ENCODE assay signal across 9 mouse cellular contexts in the genomic region with DNA sequence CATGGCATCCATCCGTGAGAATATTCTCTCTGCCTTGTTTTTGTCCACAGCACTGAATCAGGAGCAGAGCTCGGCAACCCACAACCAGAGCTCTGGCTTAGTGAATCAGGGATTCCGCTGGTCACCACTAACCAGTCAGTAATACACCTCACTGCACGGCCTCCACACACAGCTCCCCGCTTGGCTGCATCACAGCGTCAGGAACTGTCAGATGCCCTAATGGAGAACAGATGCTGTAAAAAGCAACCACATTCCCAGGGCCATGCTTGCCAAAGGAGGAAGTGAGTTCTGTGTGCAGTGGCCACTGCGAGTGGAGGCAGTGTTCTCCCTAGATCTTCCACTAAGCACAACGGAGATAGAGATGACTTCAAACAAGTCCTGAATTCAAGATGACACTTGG.
DNase-seq lines count a peak whose midpoint lies in the region; ATAC-seq lines count a peak whose summit lies in the region.
"Had no signal": no experiment of that assay in that cellular context is flagged by ENCODE, and none has a peak within 500 bp of the region (broad histone marks: within the 10 kb centered on the region; RNA-seq: fewer than 3 reads in every experiment).

No protein-coding gene starts in this region.

- intact Hi-C loops in left cerebral cortex, postnatal 36 days (cut with DNase I), result loop anchor here (5.0 kb wide), 2 partner anchors 58 to 157 kb away; no protein-coding TSS in a partner anchor

- 42% methylated on average over 8 of the region's 8 CpGs for WGBS in heart, embryonic 11.5 days (ENCODE audit: insufficient replicate concordance)
- 25% methylated on average over 8 of the region's 8 CpGs for WGBS in limb, embryonic 15.5 days
- 86% methylated on average over 8 of the region's 8 CpGs for WGBS in forebrain, embryonic 13.5 days

- no peaks in the 10 kb centered on the region for H3K27me3 ChIP-seq in heart, embryonic 11.5 days (ENCODE audit: control insufficient read depth, insufficient read depth, low read length)
- no peaks in the 10 kb centered on the region for H3K27me3 ChIP-seq in limb, embryonic 15.5 days
- no peaks in the 10 kb centered on the region for H3K27me3 ChIP-seq in forebrain, embryonic 13.5 days

- no peak overlapping the region for H3K4me2 ChIP-seq in heart, embryonic 11.5 days
- no peak overlapping the region for H3K4me2 ChIP-seq in limb, embryonic 15.5 days
- no peak overlapping the region for H3K4me2 ChIP-seq in forebrain, embryonic 13.5 days

- no peaks in the 10 kb centered on the region for H3K36me3 ChIP-seq in heart, embryonic 11.5 days (ENCODE audit: control insufficient read depth, insufficient read depth, low read length)
- no peaks in the 10 kb centered on the region for H3K36me3 ChIP-seq in limb, embryonic 15.5 days
- no peaks in the 10 kb centered on the region for H3K36me3 ChIP-seq in forebrain, embryonic 13.5 days (ENCODE audit: poor library complexity, severe bottlenecking)

- H3K9me3 ChIP-seq in heart, embryonic 11.5 days (replicated peaks; ENCODE audit: control insufficient read depth, low read length), result no peaks in the 10 kb centered on the region
- no peaks in the 10 kb centered on the region for H3K9me3 ChIP-seq in limb, embryonic 15.5 days
- no peaks in the 10 kb centered on the region for H3K9me3 ChIP-seq in forebrain, embryonic 13.5 days (replicated peaks)

- H3K4me1 ChIP-seq in heart, embryonic 11.5 days (ENCODE audit: control insufficient read depth, insufficient read depth, low read length), result peaks cover 21% of the 10 kb centered on the region
- H3K4me1 ChIP-seq in limb, embryonic 15.5 days, result peaks cover 40% of the 10 kb centered on the region
- peaks cover 5% of the 10 kb centered on the region; the same call in 1 of the 2 replicates for H3K4me1 ChIP-seq in forebrain, embryonic 13.5 days

- H3K27ac ChIP-seq in heart, embryonic 11.5 days (ENCODE audit: low read depth, low read length), result no peak overlapping the region
- peak overlapping the region; percentile 48 for H3K27ac ChIP-seq in limb, embryonic 15.5 days
- H3K27ac ChIP-seq in forebrain, embryonic 13.5 days, result no peak overlapping the region

- no peak overlapping the region for H3K9ac ChIP-seq in heart, embryonic 11.5 days (ENCODE audit: low read depth, low read length)
- no peak overlapping the region for H3K9ac ChIP-seq in limb, embryonic 15.5 days
- no peak overlapping the region for H3K9ac ChIP-seq in forebrain, embryonic 13.5 days

- no peak for ATAC-seq in heart, embryonic 11.5 days (replicated peaks; ENCODE audit: insufficient number of reproducible peaks, low FRiP score, low TSS enrichment)
- peak; percentile 66 for ATAC-seq in limb, embryonic 15.5 days (ENCODE audit: insufficient number of reproducible peaks, low FRiP score, low TSS enrichment, low read depth)
- no peak for ATAC-seq in granulocyte monocyte progenitor cell, adult 5-6 weeks (replicated peaks; ENCODE audit: poor library complexity, severe bottlenecking)
- no peak for ATAC-seq in forebrain, embryonic 13.5 days

- H3K4me3 ChIP-seq in heart, embryonic 11.5 days (ENCODE audit: low read depth, low read length), result no peak overlapping the region
- H3K4me3 ChIP-seq in limb, embryonic 15.5 days, result no peak overlapping the region
- no peak overlapping the region for H3K4me3 ChIP-seq in forebrain, embryonic 13.5 days
- H3K4me3 ChIP-seq: myocyte had no signal

- peak; percentile 97 for DNase-seq in heart, adult 11 months
- DNase-seq in brain, adult 2 months (ENCODE audit: low read depth, low spot score), result peak; percentile 27
- peak; percentile 44 for DNase-seq in heart, adult 8-10 months (ENCODE audit: low spot score)
- DNase-seq in left cerebral cortex, postnatal 36 days (ENCODE audit: low spot score in 2 of 2), result no peak

Comparison
In these comparisons a context has a peak if more than half of its experiments do, and no peak if none do; other contexts are left out.
1. DNase-seq: peak in heart, adult 11 months (single experiment), brain, adult 2 months (single experiment) and heart, adult 8-10 months (single experiment); none in left cerebral cortex, postnatal 36 days (0 of 2).